Mouse (Mus musculus) lung, embryonic 14.5 days (tissue): ENCODE measurements around the gene Gm21887. TPM values are rescaled to one million over a fixed set of nuclear protein-coding genes. Genes with fewer than 3 reads are reported as not detected.
"Not testable (repeated sequence)": the region's sequence is repeated elsewhere in the genome, so short reads cannot be mapped to it uniquely, and the experiment has no call there.

Source experiments
- ATAC-seq: fragments of 200-750 bp; cut with Nextera tagmentation; 2 replicates; pipeline ENCODE4 v1.8.0; 2017; ENCODE audit warnings: mild to moderate bottlenecking, moderate TSS enrichment, moderate library complexity; ENCODE audit not compliant: insufficient read depth
- DNase-seq: peaks from one replicate; pipeline ENCODE4 v3.0.0-alpha.2; 2015
- H3K27ac ChIP-seq: fragments of 300-500 bp; sonication (generic); 2 replicates; pipeline ENCODE4 v1.5.1; 2014; ENCODE audit warnings: low read depth, mild to moderate bottlenecking, moderate library complexity
- H3K27me3 ChIP-seq: fragments of 300-500 bp; sonication (generic); 2 replicates; pipeline ENCODE4 v1.6.1; 2014; ENCODE audit warnings: low read length, control low read depth; ENCODE audit not compliant: insufficient read depth
- H3K36me3 ChIP-seq: fragments of 300-500 bp; sonication (generic); 2 replicates; pipeline ENCODE4 v1.6.1; 2014; ENCODE audit warnings: control low read depth; ENCODE audit not compliant: insufficient read depth
- H3K4me1 ChIP-seq: fragments of 300-500 bp; sonication (generic); 2 replicates; pipeline ENCODE4 v1.6.1; 2014; ENCODE audit warnings: antibody characterized with exemption, control low read depth; ENCODE audit not compliant: insufficient read depth
- H3K4me2 ChIP-seq: fragments of 300-500 bp; sonication (generic); 2 replicates; pipeline ENCODE4 v1.6.1; 2014; ENCODE audit warnings: mild to moderate bottlenecking
- H3K4me3 ChIP-seq: fragments of 300-500 bp; sonication (generic); 2 replicates; pipeline ENCODE4 v1.5.1; 2014; ENCODE audit warnings: low read depth, low read length
- H3K9ac ChIP-seq: fragments of 300-500 bp; sonication (generic); 2 replicates; pipeline ENCODE4 v1.6.1; 2014
- H3K9me3 ChIP-seq: fragments of 300-500 bp; sonication (generic); 2 replicates; pipeline ENCODE4 v1.6.1; 2016; ENCODE audit warnings: low read depth, low read length, control low read depth
- CTCF ChIP-seq: IDR thresholded peaks from 2 replicates; pipeline ENCODE4 v1.5.1; 2016; ENCODE audit warnings: antibody characterized with exemption, low read depth
- WGBS: fragments of 180-500 bp; shearing (Covaris S2); extraction: QIAGEN DNeasy Blood & Tissue Kit; methylation state at CpG from one replicate; pipeline ENCODE4 v1.1.7; 2014; 5-methylcytosine and 5-hydroxymethylcytosine counted together
- polyA plus RNA-seq: library from polyadenylated mRNA; unstranded; fragments of >200 nt; fragmentation: Nextera tagmentation; extraction: Ambion mirVana; gene quantifications from 2 replicates; pipeline ENCODE4 v1.2.1, GENCODE M21; 2014

Gm21887 gene
- 252 and 439 TPM in 2 replicates for polyA plus RNA-seq

- H3K4me1 ChIP-seq, H3K27me3 ChIP-seq: not testable (repeated sequence)
- WGBS = 61% methylated on average over 116 of the region's 118 CpGs
- Histone ChIP-seq H3K27ac (peak within 1 kb of the TSS; percentile 94), H3K36me3 (peaks cover 29% of the 10 kb centered on the region), H3K9me3 (peaks cover 49% of the 10 kb centered on the region), H3K4me2 (peak within 1 kb of the TSS; percentile 63), H3K4me3 (peak within 1 kb of the TSS; percentile 54), H3K9ac (peak within 1 kb of the TSS; percentile 90)
- ATAC-seq = peak; percentile 86
- peak; percentile 98 for DNase-seq
Observed at GRCm38 (mm10) chrX:170009016-170009750, at the start of gene Gm21887. Gm21887 (plus strand) TSS chrX:170009659.

- 81% methylated on average over 1 of the region's 1 CpGs for WGBS
- TF ChIP-seq CTCF = no peak
- Histone ChIP-seq H3K4me2 (no peak overlapping the region), H3K36me3 (no peaks in the 10 kb centered on the region), H3K27ac (no peak overlapping the region), H3K9ac (no peak overlapping the region), H3K4me1 (no peaks in the 10 kb centered on the region), H3K27me3 (no peaks in the 10 kb centered on the region), H3K9me3 (no peaks in the 10 kb centered on the region), H3K4me3 (no peak overlapping the region)
- ATAC-seq (no peak), DNase-seq (no peak)
Observed at GRCm38 (mm10) chrX:169969337-169969736, 40.1 kb upstream of the Gm21887 start.

- H3K36me3 ChIP-seq, H3K9ac ChIP-seq, H3K9me3 ChIP-seq, H3K4me1 ChIP-seq, ATAC-seq, H3K4me3 ChIP-seq, H3K27me3 ChIP-seq, H3K27ac ChIP-seq, H3K4me2 ChIP-seq: not testable (repeated sequence)
- peak; percentile 1 for DNase-seq
- 81% methylated on average over 3 of the region's 3 CpGs for WGBS
Observed at GRCm38 (mm10) chrX:169969765-169970164, 39.7 kb upstream of the Gm21887 start.

- WGBS = 84% methylated on average over 7 of the region's 7 CpGs
- not testable (repeated sequence) for ATAC-seq, H3K4me1 ChIP-seq, H3K27me3 ChIP-seq, H3K9ac ChIP-seq, H3K36me3 ChIP-seq, H3K9me3 ChIP-seq, H3K4me3 ChIP-seq, H3K27ac ChIP-seq, H3K4me2 ChIP-seq
- peak; percentile 1 for DNase-seq
Observed at GRCm38 (mm10) chrX:169970546-169970945, 38.9 kb upstream of the Gm21887 start.

- not testable (repeated sequence) for H3K4me3 ChIP-seq, H3K9ac ChIP-seq, H3K27ac ChIP-seq, H3K4me2 ChIP-seq, H3K4me1 ChIP-seq, H3K9me3 ChIP-seq, ATAC-seq, H3K27me3 ChIP-seq, DNase-seq
- WGBS = 86% methylated on average over 6 of the region's 6 CpGs
- H3K36me3 ChIP-seq = peaks cover 13% of the 10 kb centered on the region
Observed at GRCm38 (mm10) chrX:169971562-169971961, 37.9 kb upstream of the Gm21887 start.

- not testable (repeated sequence) for H3K4me3 ChIP-seq, H3K9me3 ChIP-seq, H3K9ac ChIP-seq, H3K4me2 ChIP-seq, H3K27ac ChIP-seq, H3K4me1 ChIP-seq, DNase-seq, ATAC-seq, H3K27me3 ChIP-seq
- WGBS = 64% methylated on average over 2 of the region's 2 CpGs
- H3K36me3 ChIP-seq = peaks cover 13% of the 10 kb centered on the region
Observed at GRCm38 (mm10) chrX:169972131-169972530, 37.3 kb upstream of the Gm21887 start.

DNA sequence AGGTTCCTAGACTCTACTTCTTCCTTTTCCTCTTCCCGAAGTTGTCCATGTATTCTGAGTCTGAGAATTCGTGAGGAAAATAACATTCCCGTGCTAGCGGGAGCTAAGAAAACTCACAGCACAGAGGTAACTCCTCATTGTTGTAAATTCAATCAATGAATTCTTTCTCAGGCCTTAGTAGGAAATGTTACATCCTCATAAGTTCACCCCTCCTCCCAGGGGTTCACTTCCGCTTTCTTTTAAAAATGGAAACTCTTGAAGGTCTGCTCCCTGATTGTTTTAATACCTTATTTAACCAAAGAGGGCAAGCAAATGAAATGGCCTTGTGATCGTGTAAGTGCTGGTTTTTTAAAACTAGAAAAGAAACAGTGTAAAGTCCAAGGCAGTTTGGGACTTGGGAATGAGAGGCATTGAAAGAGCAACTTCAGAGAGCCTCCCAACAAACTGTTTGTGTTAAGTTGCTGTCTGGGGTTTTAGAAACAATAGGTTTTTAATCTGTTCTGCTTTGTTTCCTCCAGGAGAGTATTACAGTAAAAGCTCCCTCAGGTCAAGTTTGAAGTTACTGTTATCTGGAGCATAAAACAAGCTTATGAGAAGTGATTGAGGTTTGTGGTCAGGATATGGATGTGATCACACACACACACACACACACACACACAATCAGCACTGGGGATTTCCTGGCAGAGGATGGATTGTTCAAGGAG lies 36.5 kb upstream of the Gm21887 start:
- H3K27me3 ChIP-seq, ATAC-seq, H3K9ac ChIP-seq, H3K9me3 ChIP-seq, H3K4me2 ChIP-seq, H3K4me1 ChIP-seq, H3K4me3 ChIP-seq, H3K27ac ChIP-seq: not testable (repeated sequence)
- H3K36me3 ChIP-seq = peaks cover 16% of the 10 kb centered on the region
- DNase-seq = peak; percentile 40
- whole genome bisulfite sequencing = 72% methylated on average over 6 of the region's 6 CpGs

- 60% methylated on average over 3 of the region's 3 CpGs for WGBS
- DNase-seq = peak; percentile 19
- not testable (repeated sequence) for ATAC-seq
Observed at GRCm38 (mm10) chrX:169973806-169974205, 35.7 kb upstream of the Gm21887 start.

DNA sequence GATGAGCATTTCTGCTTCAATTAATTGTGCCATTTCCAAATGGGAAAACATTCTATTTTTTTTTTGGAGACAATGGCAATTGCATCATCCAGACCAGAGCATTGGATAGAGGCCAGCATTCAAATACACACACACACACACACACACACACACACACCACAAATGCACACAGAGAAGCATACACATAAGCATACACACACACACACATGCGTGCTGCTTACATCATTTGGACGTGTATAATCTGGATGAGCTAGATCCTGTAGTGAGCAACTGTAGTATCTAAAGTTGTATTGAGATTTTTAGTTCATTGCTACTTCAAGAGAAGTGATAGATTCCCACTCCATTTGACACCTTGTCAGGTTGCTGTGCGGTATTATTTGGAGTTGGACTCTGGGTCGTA lies 35.0 kb upstream of the Gm21887 start:
- H3K4me1 ChIP-seq, H3K27me3 ChIP-seq, H3K4me3 ChIP-seq, H3K9me3 ChIP-seq, H3K4me2 ChIP-seq, ATAC-seq, H3K9ac ChIP-seq, H3K27ac ChIP-seq: not testable (repeated sequence)
- peaks cover 27% of the 10 kb centered on the region for H3K36me3 ChIP-seq
- WGBS = 68% methylated on average over 4 of the region's 4 CpGs
- peak; percentile 25 for DNase-seq

More at GRCm38 (mm10) chrX:169973806-169974205, 35.7 kb upstream of the Gm21887 start:
- not testable (repeated sequence) for H3K4me2 ChIP-seq, H3K9ac ChIP-seq, H3K27me3 ChIP-seq, H3K4me3 ChIP-seq, H3K9me3 ChIP-seq, H3K27ac ChIP-seq, H3K4me1 ChIP-seq
- peaks cover 25% of the 10 kb centered on the region for H3K36me3 ChIP-seq

DNA sequence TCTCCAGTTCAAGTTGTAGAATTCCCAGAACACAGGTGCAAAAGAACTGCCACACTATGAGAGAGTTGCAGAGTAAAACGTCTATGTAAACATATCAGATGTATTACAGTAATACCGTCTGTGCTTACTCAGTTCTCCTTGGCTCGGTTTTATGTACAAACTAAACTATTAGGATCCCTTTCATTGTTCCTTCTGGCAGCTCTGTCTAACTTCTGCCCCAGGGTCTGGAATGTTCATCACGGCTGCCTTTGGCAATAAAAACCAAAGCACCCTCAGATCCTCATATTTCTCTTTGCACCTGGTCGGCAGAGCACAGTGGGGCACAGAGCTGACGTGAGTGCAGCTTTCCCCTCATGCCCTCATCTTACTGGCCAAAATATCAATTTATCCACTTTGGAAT lies 34.5 kb upstream of the Gm21887 start:
- not testable (repeated sequence) for H3K4me1 ChIP-seq, H3K9me3 ChIP-seq, H3K9ac ChIP-seq, H3K27ac ChIP-seq, ATAC-seq, H3K27me3 ChIP-seq, H3K4me3 ChIP-seq, H3K4me2 ChIP-seq
- WGBS = 57% methylated on average over 6 of the region's 6 CpGs
- DNase-seq = peak; percentile 17
- H3K36me3 ChIP-seq = peaks cover 31% of the 10 kb centered on the region
